Mouse (Mus musculus): ENCODE data around the gene Lhx6.
"Not testable (repeated sequence)": the region's sequence is repeated elsewhere in the genome, so short reads cannot be mapped to it uniquely, and the experiment has no call there.

The Lhx6 gene

GRCm38 (mm10) chr2:36104956-36105741, at the start of gene Lhx6:
Gene Lhx6, minus strand, starts transcription at chr2:36105408.
- no peak for DNase-seq (ENCODE audit: low spot score)

DNA sequence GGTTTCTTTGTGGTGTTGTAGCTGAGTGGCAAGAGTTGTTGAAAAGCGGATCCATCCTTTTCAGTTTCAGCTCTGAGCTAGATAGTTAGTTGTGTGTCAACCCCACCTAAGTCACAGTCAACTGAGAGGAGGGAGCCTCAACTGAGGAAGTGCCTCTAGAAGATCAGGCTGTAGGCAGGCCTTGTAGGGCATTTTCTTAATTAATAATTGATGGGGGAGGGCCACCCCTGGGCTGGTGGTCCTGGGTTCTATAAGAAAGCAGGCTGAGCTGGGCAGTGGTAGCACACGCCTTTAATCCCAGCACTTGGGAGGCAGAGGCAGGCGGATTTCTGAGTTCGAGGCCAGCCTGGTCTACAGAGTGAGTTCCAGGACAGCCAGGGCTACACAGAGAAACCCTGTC, 47.2 kb upstream of the Lhx6 start:
- not testable (repeated sequence) for DNase-seq (ENCODE audit: low spot score)

DNA sequence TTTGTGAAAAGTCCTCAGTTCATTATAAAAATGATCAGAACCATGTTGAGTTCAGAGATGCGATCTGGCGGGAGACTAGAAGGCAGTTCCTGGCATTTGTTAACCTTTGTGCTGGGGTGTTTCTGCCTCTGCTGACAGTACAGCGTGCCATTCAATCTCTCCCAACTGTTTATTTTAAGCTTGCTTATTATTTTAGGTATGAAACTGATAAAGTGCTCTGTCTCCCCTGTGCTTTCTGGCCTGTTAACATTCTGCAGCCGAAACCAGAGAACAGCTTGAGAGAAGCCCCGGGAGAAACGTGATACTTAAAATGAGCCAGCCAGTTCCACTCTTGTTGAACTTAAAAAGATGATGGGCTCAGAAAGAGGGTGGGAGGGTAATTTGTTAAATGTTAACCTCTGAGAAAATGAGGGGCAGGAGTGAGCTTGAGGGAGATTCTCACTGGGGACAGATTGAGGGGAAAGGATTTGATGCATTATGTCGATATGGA, 43.7 kb upstream of the Lhx6 start:
- DNase-seq (ENCODE audit: low spot score) = no peak

GRCm38 (mm10) chr2:36139096-36139495, 33.9 kb upstream of the Lhx6 start:
- DNase-seq (ENCODE audit: low spot score) = no peak

GRCm38 (mm10) chr2:36136300-36136941, 31.2 kb upstream of the Lhx6 start, which contains the start of the genes Mrrf and Rbm18:
Gene Mrrf, plus strand, starts transcription at chr2:36136389.
Gene Rbm18, minus strand, starts transcription at chr2:36136773.
- DNase-seq (ENCODE audit: low spot score) = peak; percentile 85

DNA sequence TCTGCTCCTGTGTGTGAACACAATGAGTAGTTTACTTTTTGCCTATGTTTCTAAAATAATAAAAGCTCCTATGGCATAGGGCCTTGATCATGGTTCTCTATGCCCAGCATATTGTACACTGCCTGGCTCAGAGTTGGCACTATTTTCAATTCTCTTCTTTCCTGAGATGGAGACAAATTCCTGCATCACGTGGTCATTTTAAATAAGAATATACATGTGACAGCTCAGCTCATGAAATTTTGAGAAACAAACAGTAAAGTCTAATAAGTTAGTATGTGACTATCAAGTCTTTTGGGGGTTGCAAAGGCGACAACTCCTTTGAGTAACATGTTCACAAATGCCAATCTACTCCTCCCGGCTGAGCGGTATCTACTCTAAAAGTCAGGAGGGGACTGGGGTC, 30.7 kb upstream of the Lhx6 start:
- no peak for DNase-seq (ENCODE audit: low spot score)

DNA sequence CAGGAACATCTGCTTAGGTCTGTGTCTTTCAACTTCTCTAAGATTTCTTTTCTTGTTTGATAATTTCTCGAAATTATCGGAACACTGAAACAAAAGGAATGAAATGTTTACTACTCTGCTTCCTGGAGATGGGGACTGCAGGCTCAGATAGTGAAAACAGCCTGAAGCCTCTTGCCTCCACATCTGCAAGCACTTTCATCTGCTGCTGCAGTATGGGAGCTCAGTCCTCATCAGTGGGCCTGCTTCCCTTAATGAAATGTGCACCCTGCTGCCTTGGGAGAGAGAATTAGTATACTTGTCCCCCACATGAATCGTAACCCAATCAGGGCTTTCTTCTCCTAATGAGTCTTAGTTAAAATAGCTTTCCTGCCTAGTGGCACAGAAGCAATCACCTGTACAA, 23.8 kb upstream of the Lhx6 start:
- no peak for DNase-seq (ENCODE audit: low spot score)

DNA sequence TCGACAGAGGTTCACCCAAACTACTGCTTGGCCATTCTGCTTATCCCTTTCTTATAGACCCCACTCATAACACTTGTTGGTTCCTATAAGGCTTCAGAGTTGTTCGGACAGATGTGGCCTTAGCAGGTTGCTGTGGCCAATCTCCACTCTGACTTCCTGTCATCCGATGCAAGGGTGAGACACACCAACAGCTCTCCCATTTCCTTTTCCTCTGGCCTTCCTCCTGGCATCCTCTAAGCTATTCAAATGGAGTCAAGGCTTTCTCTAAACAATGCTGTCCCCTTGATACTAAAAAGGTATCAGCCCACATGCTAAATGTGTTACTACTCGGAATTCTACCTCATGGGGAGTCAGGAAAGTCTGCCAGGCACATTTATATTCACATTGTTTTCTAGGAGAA, 22.8 kb upstream of the Lhx6 start:
- no peak for DNase-seq (ENCODE audit: low spot score)

DNA sequence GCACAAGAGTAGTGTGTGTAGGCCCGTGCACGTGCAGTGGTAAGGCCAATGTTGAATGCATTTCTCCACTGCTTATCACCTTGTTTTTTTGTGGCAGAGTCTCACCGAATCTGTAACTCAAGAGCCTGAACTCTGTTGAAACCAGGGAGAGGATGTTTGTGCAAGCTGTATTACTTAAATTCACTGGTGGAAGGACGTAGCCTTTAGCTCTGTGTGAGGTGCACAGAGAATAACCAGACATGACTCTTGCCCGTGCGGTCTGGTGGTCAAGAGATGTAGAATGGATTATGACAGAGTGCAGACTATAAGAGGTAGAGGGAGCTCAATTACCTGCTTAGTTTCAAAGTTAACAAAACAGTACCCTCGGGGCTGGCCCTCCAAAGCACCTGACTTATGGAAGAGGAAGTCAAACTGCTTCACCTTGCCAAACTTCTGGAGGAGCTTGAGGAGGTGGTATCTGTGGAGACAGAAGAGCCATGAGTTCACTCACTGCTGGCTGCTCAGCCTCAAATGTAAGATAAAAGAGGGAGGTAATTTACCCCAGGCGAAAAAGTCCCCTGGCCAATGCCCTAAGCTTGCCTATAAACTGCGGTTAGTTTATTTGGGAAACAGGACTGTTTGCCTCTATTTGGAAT, 21.7 kb upstream of the Lhx6 start:
- DNase-seq (ENCODE audit: low spot score) = no peak

DNA sequence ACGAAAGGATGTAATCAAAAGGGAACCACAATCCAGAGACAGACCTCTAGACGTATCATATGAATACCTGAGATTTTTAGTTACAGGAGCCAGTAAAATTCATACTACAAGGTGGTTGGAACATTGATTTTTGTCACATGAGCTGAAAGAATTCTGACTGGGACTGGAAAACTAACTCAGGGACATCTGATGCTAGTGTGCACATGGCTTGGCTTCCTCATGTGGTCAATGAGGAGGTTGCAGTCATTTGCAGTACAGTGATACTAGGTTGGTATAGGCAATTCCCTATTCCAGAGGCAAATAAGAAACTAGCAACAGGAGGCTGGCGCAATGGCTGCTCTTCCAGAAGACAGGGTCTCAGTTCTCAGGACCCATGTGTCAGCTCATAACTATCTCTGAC, 7.4 kb upstream of the Lhx6 start:
- DNase-seq (ENCODE audit: low spot score) = no peak

- no peak for DNase-seq (ENCODE audit: low spot score)
Measured at GRCm38 (mm10) chr2:36108615-36109014, 3.4 kb upstream of the Lhx6 start.

GRCm38 (mm10) chr2:36104436-36104955, 712 bp downstream of the Lhx6 start:
- no peak for DNase-seq (ENCODE audit: low spot score)

- DNase-seq (ENCODE audit: low spot score) = no peak
Measured at GRCm38 (mm10) chr2:36103555-36104367, 1.4 kb downstream of the Lhx6 start.

GRCm38 (mm10) chr2:36103069-36103554, 2.1 kb downstream of the Lhx6 start:
- DNase-seq (ENCODE audit: low spot score) = no peak

- DNase-seq (ENCODE audit: low spot score) = no peak
Measured at GRCm38 (mm10) chr2:36102559-36102946, 2.7 kb downstream of the Lhx6 start.

- DNase-seq (ENCODE audit: low spot score) = no peak
Measured at GRCm38 (mm10) chr2:36101866-36102558, 3.2 kb downstream of the Lhx6 start.

- DNase-seq (ENCODE audit: low spot score) = no peak
Measured at GRCm38 (mm10) chr2:36099739-36100138, 5.5 kb downstream of the Lhx6 start.

DNA sequence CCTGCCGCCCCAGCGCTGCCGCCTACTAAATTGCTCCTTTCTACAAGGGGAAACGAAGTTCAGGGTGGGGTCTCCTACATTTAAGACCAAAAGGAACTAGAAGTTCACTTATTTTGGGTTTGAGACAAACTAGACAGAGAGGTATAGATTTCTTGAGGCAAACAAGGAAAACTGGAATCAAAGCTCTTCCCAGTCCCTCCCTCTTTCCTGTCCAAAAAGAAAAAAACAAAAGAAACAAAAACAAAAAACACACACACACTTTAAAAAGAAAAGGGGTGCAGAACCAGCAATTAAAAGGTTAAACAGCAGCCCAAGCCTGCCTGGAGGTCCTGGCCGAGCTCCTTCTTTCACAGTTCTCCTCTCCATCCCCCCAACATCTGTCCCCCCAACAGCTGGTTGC, 7.2 kb downstream of the Lhx6 start:
- no peak for DNase-seq (ENCODE audit: low spot score)

DNA sequence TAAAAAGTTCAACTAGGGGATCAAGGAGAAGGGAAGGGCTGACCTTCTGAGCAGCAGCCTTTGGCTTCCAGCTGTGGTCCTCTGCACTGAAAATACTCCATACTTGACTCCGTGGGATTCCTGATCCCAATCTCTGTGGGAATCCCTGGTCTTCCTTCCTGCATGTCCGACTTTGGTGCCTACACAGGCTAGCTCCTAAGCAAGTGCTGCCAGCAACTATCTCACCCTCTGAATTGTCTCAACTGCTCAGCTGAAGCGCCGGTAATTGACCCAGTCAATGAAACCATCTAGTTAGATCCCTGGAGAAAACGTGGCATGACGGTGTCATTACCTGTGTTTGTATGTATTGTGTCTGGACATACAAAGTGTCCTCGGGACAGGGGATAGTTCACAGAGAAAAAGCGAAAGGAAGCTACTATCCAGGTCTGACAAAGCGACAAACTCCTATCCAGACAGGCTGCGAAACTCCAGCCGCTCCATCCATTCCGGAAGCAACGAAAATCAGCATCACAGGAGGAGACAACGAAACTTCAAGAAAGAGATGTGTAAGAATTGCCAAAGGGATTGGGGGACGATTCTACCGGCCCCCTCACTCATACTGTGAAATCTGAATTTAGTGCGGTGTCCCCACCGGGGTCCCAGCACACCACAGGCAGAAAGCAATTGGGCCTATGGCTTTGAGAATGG, 7.9 kb downstream of the Lhx6 start:
- DNase-seq (ENCODE audit: low spot score) = no peak

DNA sequence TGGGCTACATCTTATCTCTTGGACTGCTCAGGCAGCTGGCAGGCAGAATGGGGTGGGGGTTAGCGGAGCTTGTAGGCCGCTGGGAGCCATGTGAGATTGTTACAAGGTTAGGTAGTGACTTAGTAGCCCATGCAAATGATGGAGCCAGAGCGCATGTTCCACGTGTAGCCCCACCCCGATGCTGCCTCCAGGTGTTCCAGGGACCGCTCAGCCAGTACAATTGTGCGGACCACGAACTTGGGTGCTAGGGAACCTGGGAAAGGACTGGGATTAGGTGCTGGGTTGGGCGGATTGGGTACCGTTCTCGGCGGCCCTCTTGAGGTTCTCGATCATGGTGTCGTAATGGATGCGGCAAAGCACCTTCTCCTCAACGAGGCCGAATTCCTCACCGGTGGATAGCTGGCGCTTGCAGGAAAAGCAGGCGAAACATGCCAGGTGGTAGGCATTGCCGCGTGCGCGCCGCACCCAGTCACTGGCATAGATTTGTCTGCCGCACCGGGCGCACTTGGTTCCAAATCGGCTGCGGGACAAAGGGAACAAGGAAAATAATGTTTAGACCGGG, 11.2 kb downstream of the Lhx6 start:
- no peak for DNase-seq (ENCODE audit: low spot score)
